Mouse (Mus musculus) C2C12 (cell line): Measurements from ENCODE around the gene Zfp365.

Source experiments
- CTCF ChIP-seq: IDR thresholded peaks from one replicate; pipeline ENCODE4 v1.5.1; 2011; ENCODE audit not compliant: control insufficient read depth, insufficient read depth, insufficient read length
- MYOD1 ChIP-seq: IDR thresholded peaks from one replicate; pipeline ENCODE4 v1.6.1; 2011; ENCODE audit warnings: low read depth; ENCODE audit not compliant: control insufficient read depth, insufficient read length

- TF ChIP-seq CTCF (no peak), MYOD1 (no peak)
Observed at GRCm38 (mm10) chr10:67936944-67937343, 24.5 kb upstream of the Zfp365 start.
